Mouse (Mus musculus) liver, embryonic 16.5 days (tissue): Measurements from ENCODE around the gene Qprt. TPM values are rescaled to one million over a fixed set of nuclear protein-coding genes. Genes with fewer than 3 reads are reported as not detected.

Experiments
- ATAC-seq: fragments of 200-750 bp; cut with Nextera tagmentation; 2 replicates; pipeline ENCODE4 v1.8.0; 2017; ENCODE audit warnings: low read depth, mild to moderate bottlenecking, moderate number of reproducible peaks, moderate library complexity
- H3K27ac ChIP-seq: fragments of 300-500 bp; sonication (generic); 2 replicates; pipeline ENCODE4 v1.5.1; 2014; ENCODE audit warnings: mild to moderate bottlenecking, low read length
- H3K27me3 ChIP-seq: fragments of 300-500 bp; sonication (generic); 2 replicates; pipeline ENCODE4 v1.6.1; 2014; ENCODE audit warnings: low read depth, low read length, mixed read lengths; ENCODE audit not compliant: control insufficient read depth, insufficient read depth
- H3K36me3 ChIP-seq: fragments of 300-500 bp; sonication (generic); 2 replicates; pipeline ENCODE4 v1.6.1; 2014; ENCODE audit warnings: mild to moderate bottlenecking; ENCODE audit not compliant: control insufficient read depth, insufficient read depth
- H3K4me1 ChIP-seq: fragments of 300-500 bp; sonication (generic); 2 replicates; pipeline ENCODE4 v1.6.1; 2014; ENCODE audit warnings: low read depth, low read length, mixed read lengths; ENCODE audit not compliant: control insufficient read depth
- H3K4me2 ChIP-seq: fragments of 300-500 bp; sonication (generic); 2 replicates; pipeline ENCODE4 v1.6.1; 2014; ENCODE audit warnings: low read depth, low read length, mixed read lengths
- H3K4me3 ChIP-seq: fragments of 300-500 bp; sonication (generic); 2 replicates; pipeline ENCODE4 v1.5.1; 2014; ENCODE audit warnings: low read depth, mild to moderate bottlenecking, low read length
- H3K9ac ChIP-seq: fragments of 300-500 bp; sonication (generic); 2 replicates; pipeline ENCODE4 v1.6.1; 2014; ENCODE audit warnings: low read depth, low read length
- H3K9me3 ChIP-seq: fragments of 300-500 bp; sonication (generic); replicated peaks from 2 replicates; pipeline ENCODE4 v1.6.1; 2016; ENCODE audit warnings: low read length; ENCODE audit not compliant: control insufficient read depth
- WGBS: fragments of 180-500 bp; shearing (Covaris S2); extraction: QIAGEN DNeasy Blood & Tissue Kit; methylation state at CpG from one replicate; pipeline ENCODE4 v1.1.7; 2014; ENCODE audit not compliant: insufficient replicate concordance; 5-methylcytosine and 5-hydroxymethylcytosine counted together
- polyA plus RNA-seq: library from polyadenylated mRNA; unstranded; fragments of >200 nt; fragmentation: Nextera tagmentation; extraction: Ambion mirVana; gene quantifications from 2 replicates; pipeline ENCODE4 v1.2.1, GENCODE M21; 2015

Qprt gene
- polyA plus RNA-seq, 1 experiment from 2014 or later, result 76.6 TPM

- H3K4me1 ChIP-seq, result peaks cover 64% of the 10 kb centered on the region
- ATAC-seq, result peak; percentile 69
- no peaks in the 10 kb centered on the region for H3K27me3 ChIP-seq
- peak within 1 kb of the TSS; percentile 56 for H3K4me2 ChIP-seq
- peak within 1 kb of the TSS; percentile 83 for H3K27ac ChIP-seq
- H3K9me3 ChIP-seq, result no peaks in the 10 kb centered on the region
- H3K4me3 ChIP-seq, result peak within 1 kb of the TSS; percentile 56
- no peaks in the 10 kb centered on the region for H3K36me3 ChIP-seq
- H3K9ac ChIP-seq, result peak within 1 kb of the TSS; percentile 47
- WGBS, result 14% methylated on average over 9 of the region's 9 CpGs
Observed at GRCm38 (mm10) chr7:127137262-127138017, 15.4 kb upstream of the Qprt start, which contains the start of gene Spn. Spn (minus strand) TSS chr7:127137823.

DNA sequence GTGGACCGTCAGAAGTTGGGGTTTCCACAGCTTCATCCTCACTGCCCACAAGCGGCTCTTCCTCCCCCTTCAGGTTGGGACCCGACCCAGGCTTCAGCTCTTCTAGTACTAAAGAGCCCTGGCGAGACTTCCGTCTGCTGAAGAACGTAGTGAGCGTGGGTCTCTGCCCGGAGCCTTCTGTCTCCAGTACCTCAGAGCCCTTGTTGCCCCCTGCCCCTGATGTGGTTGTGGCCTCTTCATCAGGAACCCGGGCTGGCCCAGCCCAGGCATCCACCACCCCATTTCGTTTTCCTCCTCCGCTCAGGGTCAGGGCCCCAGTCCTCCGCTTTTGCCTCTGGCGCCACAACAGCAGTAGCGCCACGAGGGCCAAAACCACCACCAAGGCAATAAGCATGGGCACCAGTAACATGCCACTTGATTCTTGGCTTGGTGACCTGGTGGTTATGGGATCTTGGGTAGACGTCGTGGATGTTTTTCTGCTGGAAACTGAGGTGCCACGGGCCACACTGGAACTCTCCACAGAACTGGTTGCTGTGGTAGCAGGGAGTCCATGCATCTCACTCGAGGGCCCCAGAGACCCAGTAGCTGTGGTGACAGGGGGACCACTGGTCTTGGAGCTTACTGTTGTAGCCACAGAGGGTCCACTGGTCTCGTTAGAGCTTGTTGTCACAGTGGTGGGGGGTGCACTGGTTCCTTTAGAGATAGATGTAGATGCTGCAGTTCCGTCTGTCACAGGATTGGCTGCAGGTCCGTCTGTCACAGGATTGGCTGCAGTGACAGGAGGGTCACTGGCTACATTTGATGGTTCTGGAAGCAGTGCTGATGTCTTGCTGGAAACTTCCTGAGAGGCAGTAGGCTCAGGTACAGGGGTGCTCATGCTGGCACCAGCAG, 14.4 kb upstream of the Qprt start:
- 46% methylated on average over 22 of the region's 22 CpGs for WGBS
- Histone ChIP-seq H3K36me3 (no peaks in the 10 kb centered on the region), H3K4me3 (peak overlapping the region; percentile 56), H3K27me3 (no peaks in the 10 kb centered on the region), H3K4me2 (peak overlapping the region; percentile 56), H3K27ac (peak overlapping the region; percentile 83), H3K9me3 (no peaks in the 10 kb centered on the region), H3K4me1 (peaks cover 56% of the 10 kb centered on the region), H3K9ac (peak overlapping the region; percentile 47)
- ATAC-seq, result no peak

DNA sequence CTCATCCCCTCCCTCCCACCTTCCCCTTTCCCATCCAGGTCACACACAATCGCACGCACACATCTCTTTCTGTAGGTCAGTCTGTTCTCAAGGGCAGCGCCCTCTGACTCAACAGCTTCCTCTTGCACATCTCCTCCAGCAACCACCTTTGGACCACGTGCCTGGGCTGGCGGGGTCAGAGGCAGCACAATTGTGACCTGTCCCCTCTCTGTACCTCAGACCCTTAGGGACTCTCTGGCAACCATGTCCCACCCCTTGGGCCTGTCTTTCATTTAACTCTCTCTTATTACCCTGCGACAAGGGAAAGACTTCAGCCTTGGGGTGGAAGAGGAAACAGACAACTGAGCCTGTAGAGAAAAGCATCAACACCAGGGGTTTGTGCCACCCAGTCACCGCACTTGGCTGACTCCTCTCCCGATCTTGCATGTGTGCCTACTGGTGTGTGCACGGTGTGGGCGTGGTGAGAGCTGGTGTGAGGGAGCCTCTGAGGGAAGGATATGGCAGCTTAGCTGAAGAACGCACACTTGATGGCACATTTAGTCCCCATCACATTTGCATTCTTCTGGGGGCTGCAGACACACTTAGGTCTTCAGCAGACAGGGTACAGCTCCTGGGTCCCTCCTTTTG, 12.9 kb upstream of the Qprt start:
- Histone ChIP-seq H3K4me2 (peak overlapping the region; percentile 56), H3K36me3 (no peaks in the 10 kb centered on the region), H3K27ac (peak overlapping the region; percentile 60), H3K9ac (no peak overlapping the region), H3K27me3 (no peaks in the 10 kb centered on the region), H3K9me3 (no peaks in the 10 kb centered on the region), H3K4me3 (peak overlapping the region; percentile 14), H3K4me1 (peaks cover 49% of the 10 kb centered on the region)
- WGBS, result 36% methylated on average over 11 of the region's 11 CpGs
- ATAC-seq, result no peak; the same call in 1 of the 2 replicates

- Histone ChIP-seq H3K27ac (no peak overlapping the region), H3K27me3 (no peaks in the 10 kb centered on the region), H3K9ac (no peak overlapping the region), H3K9me3 (no peaks in the 10 kb centered on the region), H3K4me3 (no peak overlapping the region), H3K36me3 (no peaks in the 10 kb centered on the region), H3K4me1 (peaks cover 46% of the 10 kb centered on the region), H3K4me2 (no peak overlapping the region)
- no peak for ATAC-seq
- 56% methylated on average over 5 of the region's 5 CpGs for WGBS
Observed at GRCm38 (mm10) chr7:127133125-127133524, 11.1 kb upstream of the Qprt start.

DNA sequence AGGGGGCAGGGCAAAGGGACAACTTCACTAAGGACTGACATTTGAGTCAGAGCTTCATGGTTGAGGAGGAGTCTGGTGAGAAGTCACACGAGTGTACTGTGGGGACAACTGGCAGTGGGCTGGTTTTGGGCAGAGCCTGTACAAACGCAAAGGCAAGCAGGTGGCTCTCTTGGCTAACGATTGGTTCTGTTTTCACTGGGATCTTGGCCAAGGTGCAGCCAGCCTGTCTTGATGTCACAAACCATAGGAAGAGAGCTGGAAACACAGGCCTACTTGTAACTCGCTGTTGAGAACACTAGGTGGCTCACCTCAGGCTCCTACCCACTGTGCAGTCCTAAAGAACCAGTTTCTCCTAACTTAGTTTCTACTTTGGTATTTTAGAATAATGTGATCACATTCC, 7.6 kb upstream of the Qprt start:
- 0 out of 2 replicates have a peak overlapping the region, but pooled peaks have one; percentile 45 for H3K27ac ChIP-seq
- H3K27me3 ChIP-seq, result no peaks in the 10 kb centered on the region
- ATAC-seq, result peak; percentile 76
- no peaks in the 10 kb centered on the region for H3K36me3 ChIP-seq
- no peak overlapping the region for H3K4me2 ChIP-seq
- 20% methylated on average over 4 of the region's 4 CpGs for WGBS
- H3K9ac ChIP-seq, result no peak overlapping the region
- no peaks in the 10 kb centered on the region for H3K9me3 ChIP-seq
- H3K4me3 ChIP-seq, result no peak overlapping the region
- peaks cover 12% of the 10 kb centered on the region for H3K4me1 ChIP-seq

GRCm38 (mm10) chr7:127121061-127121910, 740 bp downstream of the Qprt start:
- ATAC-seq, result peak; percentile 88
- peak overlapping the region; percentile 51 for H3K4me3 ChIP-seq
- 49% methylated on average over 21 of the region's 21 CpGs for WGBS
- H3K27ac ChIP-seq, result peak overlapping the region; percentile 64
- no peaks in the 10 kb centered on the region for H3K9me3 ChIP-seq
- peaks cover 13% of the 10 kb centered on the region for H3K4me1 ChIP-seq
- H3K27me3 ChIP-seq, result no peaks in the 10 kb centered on the region
- H3K4me2 ChIP-seq, result peak overlapping the region; percentile 38
- peak overlapping the region; percentile 32; the same call in 1 of the 2 replicates for H3K9ac ChIP-seq
- H3K36me3 ChIP-seq, result no peaks in the 10 kb centered on the region

DNA sequence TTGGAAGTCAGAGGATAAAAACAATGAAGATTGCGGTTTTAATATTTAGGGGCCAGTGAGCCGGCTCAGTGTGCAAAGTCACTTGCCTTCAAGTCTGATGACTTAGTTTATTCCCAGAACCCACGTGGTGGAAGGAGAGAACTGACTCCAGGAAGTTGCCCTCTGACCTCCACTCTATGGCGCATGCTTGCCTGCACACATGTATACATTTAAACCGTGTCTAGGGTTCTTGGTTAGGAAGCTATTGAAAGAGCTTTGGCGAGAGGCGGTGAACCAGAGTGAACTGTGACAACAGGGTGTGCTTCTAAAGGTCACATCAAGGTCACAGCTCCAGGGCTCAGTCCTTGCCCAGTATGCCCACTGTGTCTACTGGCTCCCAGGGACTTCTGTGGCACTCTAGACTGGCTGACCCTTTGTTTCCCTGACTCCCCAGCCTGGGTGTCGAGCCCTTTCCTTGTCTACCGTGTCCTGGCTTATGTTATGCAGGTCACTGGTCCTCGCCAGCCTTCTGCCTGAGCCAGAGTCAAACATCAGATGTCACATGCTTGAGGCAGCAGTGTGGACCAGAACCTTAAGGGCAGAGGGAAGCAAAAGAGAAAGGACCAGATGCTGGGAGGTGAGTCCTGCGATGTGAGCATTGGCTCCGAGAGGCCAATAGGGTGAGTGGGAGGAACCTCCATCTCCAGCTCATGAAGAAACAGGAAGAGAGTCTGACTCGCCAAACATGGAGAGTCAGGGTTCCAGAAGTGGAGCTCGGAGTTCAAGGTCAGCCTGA, 3.2 kb downstream of the Qprt start:
- WGBS, result 54% methylated on average over 14 of the region's 14 CpGs
- Histone ChIP-seq H3K27ac (peak overlapping the region; percentile 18; the same call in 1 of the 2 replicates), H3K9ac (no peak overlapping the region)

More for the DNA sequence above, 3.2 kb downstream of the Qprt start:
- Histone ChIP-seq H3K9me3 (no peaks in the 10 kb centered on the region), H3K27me3 (no peaks in the 10 kb centered on the region), H3K4me2 (no peak overlapping the region), H3K36me3 (no peaks in the 10 kb centered on the region), H3K4me3 (no peak overlapping the region), H3K4me1 (peaks cover 18% of the 10 kb centered on the region)
- ATAC-seq, result no peak
